Mouse (Mus musculus) midbrain, embryonic 12.5 days (tissue): ENCODE data around the gene Usp32. TPM values are rescaled to one million over a fixed set of nuclear protein-coding genes. Genes with fewer than 3 reads are reported as not detected.

Experiments used
- ATAC-seq: fragments of 200-750 bp; cut with Nextera tagmentation; 2 replicates; pipeline ENCODE4 v1.8.0; 2017; ENCODE audit warnings: low read depth, moderate TSS enrichment, moderate library complexity; ENCODE audit not compliant: low FRiP score
- H3K27ac ChIP-seq: fragments of 300-500 bp; sonication (generic); replicated peaks from 2 replicates; pipeline ENCODE4 v1.5.1; 2016; ENCODE audit warnings: mild to moderate bottlenecking
- H3K27me3 ChIP-seq: fragments of 300-500 bp; sonication (generic); 2 replicates; pipeline ENCODE4 v1.6.1; 2016; ENCODE audit warnings: mild to moderate bottlenecking
- H3K36me3 ChIP-seq: fragments of 300-500 bp; sonication (generic); 2 replicates; pipeline ENCODE4 v1.6.1; 2016
- H3K4me1 ChIP-seq: fragments of 300-500 bp; sonication (generic); 2 replicates; pipeline ENCODE4 v1.6.1; 2016
- H3K4me2 ChIP-seq: fragments of 300-500 bp; sonication (generic); replicated peaks from 2 replicates; pipeline ENCODE4 v1.6.1; 2016; ENCODE audit warnings: mild to moderate bottlenecking, moderate library complexity
- H3K4me3 ChIP-seq: fragments of 300-500 bp; sonication (generic); 2 replicates; pipeline ENCODE4 v1.5.1; 2016; ENCODE audit warnings: mild to moderate bottlenecking
- H3K9ac ChIP-seq: fragments of 300-500 bp; sonication (generic); replicated peaks from 2 replicates; pipeline ENCODE4 v1.6.1; 2016; ENCODE audit warnings: mild to moderate bottlenecking, moderate library complexity
- H3K9me3 ChIP-seq: fragments of 300-500 bp; sonication (generic); 2 replicates; pipeline ENCODE4 v1.6.1; 2016; ENCODE audit warnings: mild to moderate bottlenecking
- WGBS: fragments of 180-500 bp; shearing (Covaris S2); methylation state at CpG from one replicate; pipeline ENCODE4 v1.1.7; 2016; 5-methylcytosine and 5-hydroxymethylcytosine counted together
- polyA plus RNA-seq: library from polyadenylated mRNA; unstranded; fragments of >200 nt; fragmentation: Nextera tagmentation; extraction: Ambion mirVana; gene quantifications from 2 replicates; pipeline ENCODE4 v1.2.1, GENCODE M21; 2016

Usp32 gene
- polyA plus RNA-seq: 9.6 and 11.9 TPM in 2 replicates

- H3K4me1 ChIP-seq: peaks cover 10% of the 10 kb centered on the region
- no peaks in the 10 kb centered on the region for H3K27me3 ChIP-seq
- 1% methylated on average over 84 of the region's 94 CpGs for WGBS
- H3K4me2 ChIP-seq: peak within 1 kb of the TSS; percentile 80
- H3K9me3 ChIP-seq: no peaks in the 10 kb centered on the region
- H3K4me3 ChIP-seq: peak within 1 kb of the TSS; percentile 86
- no peaks in the 10 kb centered on the region for H3K36me3 ChIP-seq
- peak; percentile 96 for ATAC-seq
- peak within 1 kb of the TSS; percentile 92 for H3K9ac ChIP-seq
- H3K27ac ChIP-seq: peak within 1 kb of the TSS; percentile 88
These were observed at the start of gene Usp32 for GRCm38 (mm10) chr11:85139581-85140540. Gene Usp32, minus strand, starts transcription at chr11:85140161.

- Histone ChIP-seq H3K27me3 (no peaks in the 10 kb centered on the region), H3K27ac (no peak overlapping the region), H3K9me3 (no peaks in the 10 kb centered on the region), H3K4me2 (no peak overlapping the region), H3K4me3 (no peak overlapping the region), H3K4me1 (no peaks in the 10 kb centered on the region), H3K36me3 (peaks cover 48% of the 10 kb centered on the region), H3K9ac (no peak overlapping the region)
- 95% methylated on average over 4 of the region's 4 CpGs for WGBS
- no peak for ATAC-seq
These were observed 49.1 kb upstream of the Usp32 start for GRCm38 (mm10) chr11:85189110-85189509.

- Histone ChIP-seq H3K27ac (no peak overlapping the region), H3K27me3 (no peaks in the 10 kb centered on the region), H3K9ac (no peak overlapping the region), H3K4me3 (no peak overlapping the region), H3K36me3 (peaks cover 14% of the 10 kb centered on the region; the same call in 1 of the 2 replicates), H3K4me2 (no peak overlapping the region), H3K4me1 (peaks cover 5% of the 10 kb centered on the region; the same call in 1 of the 2 replicates), H3K9me3 (no peaks in the 10 kb centered on the region)
- no peak for ATAC-seq
- 86% methylated on average over 6 of the region's 6 CpGs for WGBS
These were observed 44.9 kb upstream of the Usp32 start for GRCm38 (mm10) chr11:85184839-85185238.

- no peak for ATAC-seq
- 68% methylated on average over 5 of the region's 5 CpGs for WGBS
- no peaks in the 10 kb centered on the region for H3K27me3 ChIP-seq
These were observed 44.1 kb upstream of the Usp32 start for GRCm38 (mm10) chr11:85184082-85184481.

GRCm38 (mm10) chr11:85183284-85183779, 43.4 kb upstream of the Usp32 start:
- peak overlapping the region; percentile 46 for H3K9ac ChIP-seq
- 0 out of 2 replicates have a peak, but pooled peaks have one; percentile 23 for ATAC-seq
- no peaks in the 10 kb centered on the region for H3K9me3 ChIP-seq
- H3K27me3 ChIP-seq: no peaks in the 10 kb centered on the region
- H3K4me3 ChIP-seq: peak overlapping the region; percentile 39
- H3K4me1 ChIP-seq: peaks cover 5% of the 10 kb centered on the region; the same call in 1 of the 2 replicates
- H3K4me2 ChIP-seq: peak overlapping the region; percentile 57
- 0 out of 2 replicates have a peak overlapping the region, but pooled peaks have one; percentile 46 for H3K27ac ChIP-seq
- peaks cover 3% of the 10 kb centered on the region; the same call in 1 of the 2 replicates for H3K36me3 ChIP-seq
- 32% methylated on average over 13 of the region's 13 CpGs for WGBS

More at GRCm38 (mm10) chr11:85184082-85184481, 44.1 kb upstream of the Usp32 start:
- Histone ChIP-seq H3K9ac (no peak overlapping the region), H3K36me3 (peaks cover 8% of the 10 kb centered on the region; the same call in 1 of the 2 replicates), H3K4me3 (no peak overlapping the region), H3K27ac (no peak overlapping the region), H3K9me3 (no peaks in the 10 kb centered on the region), H3K4me1 (peaks cover 5% of the 10 kb centered on the region; the same call in 1 of the 2 replicates), H3K4me2 (no peak overlapping the region)

GRCm38 (mm10) chr11:85182617-85183283, 42.8 kb upstream of the Usp32 start:
- ATAC-seq: peak; percentile 93
- Histone ChIP-seq H3K4me3 (peak overlapping the region; percentile 39), H3K9ac (peak overlapping the region; percentile 46), H3K9me3 (no peaks in the 10 kb centered on the region), H3K27me3 (no peaks in the 10 kb centered on the region), H3K4me2 (peak overlapping the region; percentile 57), H3K4me1 (peaks cover 5% of the 10 kb centered on the region; the same call in 1 of the 2 replicates), H3K36me3 (no peaks in the 10 kb centered on the region), H3K27ac (peak overlapping the region; percentile 46)
- 7% methylated on average over 20 of the region's 20 CpGs for WGBS

GRCm38 (mm10) chr11:85178413-85178812, 38.5 kb upstream of the Usp32 start:
- Histone ChIP-seq H3K36me3 (no peaks in the 10 kb centered on the region), H3K4me1 (peaks cover 5% of the 10 kb centered on the region; the same call in 1 of the 2 replicates), H3K9me3 (no peaks in the 10 kb centered on the region), H3K4me3 (no peak overlapping the region), H3K27me3 (no peaks in the 10 kb centered on the region), H3K4me2 (no peak overlapping the region), H3K9ac (no peak overlapping the region), H3K27ac (no peak overlapping the region)
- 82% methylated on average over 4 of the region's 4 CpGs for WGBS
- no peak for ATAC-seq

- Histone ChIP-seq H3K36me3 (no peaks in the 10 kb centered on the region), H3K4me1 (no peaks in the 10 kb centered on the region), H3K27ac (no peak overlapping the region), H3K27me3 (no peaks in the 10 kb centered on the region), H3K4me2 (no peak overlapping the region), H3K9ac (no peak overlapping the region), H3K4me3 (no peak overlapping the region), H3K9me3 (no peaks in the 10 kb centered on the region)
- WGBS: 80% methylated on average over 6 of the region's 6 CpGs
- ATAC-seq: no peak
These were observed 37.8 kb upstream of the Usp32 start for GRCm38 (mm10) chr11:85177761-85178160.

- Histone ChIP-seq H3K9me3 (no peaks in the 10 kb centered on the region), H3K4me1 (no peaks in the 10 kb centered on the region), H3K27ac (no peak overlapping the region), H3K4me3 (no peak overlapping the region), H3K4me2 (no peak overlapping the region), H3K36me3 (no peaks in the 10 kb centered on the region), H3K9ac (no peak overlapping the region), H3K27me3 (peaks cover 4% of the 10 kb centered on the region; the same call in 1 of the 2 replicates)
- ATAC-seq: no peak
- 76% methylated on average over 3 of the region's 3 CpGs for WGBS
These were observed 36.0 kb upstream of the Usp32 start for GRCm38 (mm10) chr11:85175941-85176340.

GRCm38 (mm10) chr11:85170833-85171232, 30.9 kb upstream of the Usp32 start:
- WGBS: 54% methylated on average over 2 of the region's 2 CpGs
- Histone ChIP-seq H3K4me3 (no peak overlapping the region), H3K36me3 (no peaks in the 10 kb centered on the region), H3K4me2 (no peak overlapping the region), H3K27me3 (peaks cover 6% of the 10 kb centered on the region; the same call in 1 of the 2 replicates), H3K9me3 (no peaks in the 10 kb centered on the region), H3K27ac (no peak overlapping the region), H3K4me1 (peaks cover 11% of the 10 kb centered on the region), H3K9ac (no peak overlapping the region)
- no peak for ATAC-seq

GRCm38 (mm10) chr11:85170058-85170740, 30.2 kb upstream of the Usp32 start, which contains the start of gene 1700125H20Rik:
Gene 1700125H20Rik, plus strand, starts transcription at chr11:85170404.
- Histone ChIP-seq H3K9ac (peak within 1 kb of the TSS; percentile 43), H3K36me3 (no peaks in the 10 kb centered on the region), H3K27me3 (peaks cover 6% of the 10 kb centered on the region; the same call in 1 of the 2 replicates), H3K4me3 (peak within 1 kb of the TSS; percentile 29), H3K9me3 (no peaks in the 10 kb centered on the region), H3K4me1 (peaks cover 11% of the 10 kb centered on the region), H3K27ac (no peak within 1 kb of the TSS), H3K4me2 (peak within 1 kb of the TSS; percentile 60)
- WGBS: 13% methylated on average over 21 of the region's 21 CpGs
- peak; percentile 74 for ATAC-seq
